Mouse (Mus musculus) embryonic fibroblast, embryonic 13.5 days (primary cell): ENCODE measurements around the gene Nup37. TPM values are rescaled to one million over a fixed set of nuclear protein-coding genes. Genes with fewer than 3 reads are reported as not detected.
A peak's percentile ranks its signal among the peaks of the same experiment; 100 is the strongest.

Experiments used
- H3K27ac ChIP-seq: 2 replicates; pipeline ENCODE4 v1.5.1; 2012; ENCODE audit warnings: low read length, control low read depth, inconsistent platforms; ENCODE audit not compliant: insufficient read depth
- H3K4me1 ChIP-seq: 2 replicates; pipeline ENCODE4 v1.6.1; 2011; ENCODE audit warnings: low read length; ENCODE audit not compliant: control insufficient read depth, insufficient read depth
- H3K4me3 ChIP-seq: 2 replicates; pipeline ENCODE4 v1.5.1; 2011; ENCODE audit warnings: mild to moderate bottlenecking, control low read depth, low read length; ENCODE audit not compliant: insufficient read depth
- CTCF ChIP-seq: IDR thresholded peaks from 2 replicates; pipeline ENCODE4 v1.5.1; 2011; ENCODE audit warnings: mild to moderate bottlenecking, control low read depth, low read length, moderate library complexity, borderline replicate concordance; ENCODE audit not compliant: insufficient read depth
- POLR2A ChIP-seq: IDR thresholded peaks from 2 replicates; pipeline ENCODE4 v1.6.1; 2011; ENCODE audit warnings: low read depth, mild to moderate bottlenecking, control low read depth, low read length, moderate library complexity
- polyA plus RNA-seq: library from polyadenylated mRNA; stranded (reverse); fragments of >200 nt; gene quantifications from 2 replicates; pipeline ENCODE4 v1.2.4, GENCODE M21; 2011; ENCODE audit warnings: low read depth; ENCODE audit not compliant: missing spikeins, insufficient read length

Nup37 gene
- polyA plus RNA-seq, 1 experiment: 42.6 TPM

- no peaks in the 10 kb centered on the region; the same call in 1 of the 2 replicates for H3K4me1 ChIP-seq
- no peak overlapping the region for H3K4me3 ChIP-seq
- TF ChIP-seq CTCF (no peak), POLR2A (no peak)
- peak overlapping the region; percentile 57 for H3K27ac ChIP-seq
Measured at GRCm38 (mm10) chr10:88221718-88222117, 74.9 kb downstream of the Nup37 start.

- TF ChIP-seq POLR2A: no peak
- TF ChIP-seq CTCF: no peak
- H3K27ac ChIP-seq: no peak overlapping the region
- no peaks in the 10 kb centered on the region; the same call in 1 of the 2 replicates for H3K4me1 ChIP-seq
- H3K4me3 ChIP-seq: no peak overlapping the region
Measured at GRCm38 (mm10) chr10:88225421-88225820, 78.6 kb downstream of the Nup37 start.

GRCm38 (mm10) chr10:88227962-88228361 is 81.2 kb downstream of the Nup37 start:
- no peak for TF ChIP-seq CTCF
- TF ChIP-seq POLR2A: no peak
- Histone ChIP-seq H3K4me1 (no peaks in the 10 kb centered on the region), H3K27ac (no peak overlapping the region)

More at GRCm38 (mm10) chr10:88227962-88228361, 81.2 kb downstream of the Nup37 start:
- H3K4me3 ChIP-seq: no peak overlapping the region

Other genes with a start within 250 kb of the Nup37 start
- gene Pmch, start 55.9 kb upstream of the Nup37 start, polyA plus RNA-seq: not detected in 2 replicates
- gene Parpbp, start 51 bp upstream of the Nup37 start, polyA plus RNA-seq: 10.2 and 25.7 TPM in 2 replicates
- 55.5 and 63.0 TPM in 2 replicates for gene Washc3, start 54.1 kb downstream of the Nup37 start, polyA plus RNA-seq
- 18.5 and 20.6 TPM in 2 replicates for gene Dram1, start 232.1 kb downstream of the Nup37 start, polyA plus RNA-seq
- gene Gnptab, start 232.1 kb downstream of the Nup37 start, polyA plus RNA-seq: 28.7 and 41.1 TPM in 2 replicates